Mouse (Mus musculus): ENCODE results near the gene Doxl2.

DNA sequence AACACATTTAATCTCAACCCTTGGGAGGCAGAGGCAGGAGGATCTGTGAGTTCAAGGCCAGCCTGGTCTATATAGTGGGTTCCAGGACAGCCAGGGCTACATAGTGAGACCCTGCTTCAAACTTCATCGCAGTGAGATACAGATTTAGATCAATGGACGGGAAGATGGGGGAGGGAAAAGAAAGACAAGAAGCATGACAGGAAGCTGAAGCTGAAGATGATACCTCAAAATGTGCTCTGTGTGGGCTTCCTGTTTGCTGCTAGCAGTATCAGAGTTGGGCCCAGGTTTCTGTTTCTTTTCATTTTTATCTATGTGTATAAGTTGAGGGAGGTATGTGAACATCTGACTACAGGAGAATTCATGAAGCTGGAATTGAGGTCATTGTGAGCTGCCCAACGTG is 38.7 kb downstream of the Doxl2 start:
- TF ChIP-seq GATA1 (IDR thresholded peaks at IDR 0.05; ENCODE audit: low read length), result no peak
- TF ChIP-seq TAL1 (IDR thresholded peaks at IDR 0.05; ENCODE audit: low read length), result no peak

Data from erythroblast, embryonic 14.5 days (primary cell).